In the genomic region with DNA sequence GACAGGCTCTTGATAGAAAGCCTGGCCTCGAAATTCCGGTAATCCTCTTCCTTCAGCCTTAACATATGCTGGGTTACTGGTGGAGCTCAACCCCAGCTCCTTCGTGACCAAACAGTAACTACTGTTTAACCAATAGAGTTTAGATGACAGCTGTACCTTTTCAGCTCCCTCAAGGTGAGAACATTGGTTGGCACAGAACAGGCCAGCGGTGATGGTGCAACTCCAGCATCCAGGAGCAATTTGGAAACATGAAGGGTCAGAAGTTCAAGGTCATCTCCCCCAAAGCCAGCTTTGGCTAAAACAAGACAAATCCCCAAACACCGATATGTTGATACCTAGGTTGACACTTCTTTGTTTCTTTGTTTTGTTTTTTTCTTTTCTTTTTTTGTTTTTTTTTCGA, we compare ENCODE assay signal across 8 mouse cellular contexts. TPM values are rescaled to one million over a fixed set of nuclear protein-coding genes. Genes with fewer than 3 reads are reported as not detected.
A peak's percentile ranks its signal among the peaks of the same experiment; 100 is the strongest.
DNase-seq lines count a peak whose midpoint lies in the region; ATAC-seq and TF ChIP-seq lines count a peak whose summit lies in the region.

No protein-coding gene starts in this region.

- no peaks in the 10 kb centered on the region for H3K9me3 ChIP-seq in heart, embryonic 12.5 days (replicated peaks)
- no peaks in the 10 kb centered on the region for H3K9me3 ChIP-seq in CH12.LX (replicated peaks; ENCODE audit: low read length)
- no peaks in the 10 kb centered on the region for H3K9me3 ChIP-seq in forebrain, embryonic 13.5 days (replicated peaks)
- H3K9me3 ChIP-seq in liver, embryonic 14.5 days (ENCODE audit: control insufficient read depth, low read length), result no peaks in the 10 kb centered on the region

- H3K79me2 ChIP-seq in CH12.LX (replicated peaks; ENCODE audit: control insufficient read depth, extremely low read depth, insufficient read depth, poor library complexity, severe bottlenecking), result no peaks in the 10 kb centered on the region

- peak overlapping the region; percentile 99 for H3K4me2 ChIP-seq in heart, embryonic 12.5 days
- peak overlapping the region; percentile 67 for H3K4me2 ChIP-seq in CH12.LX (ENCODE audit: insufficient read depth, low read depth, poor library complexity, severe bottlenecking)
- H3K4me2 ChIP-seq in forebrain, embryonic 13.5 days, result peak overlapping the region; percentile 90
- H3K4me2 ChIP-seq in liver, embryonic 14.5 days (ENCODE audit: low read depth), result peak overlapping the region; percentile 71

- intact Hi-C loops in heart, postnatal 36 days (cut with DNase I), result loop anchor here (2.0 kb wide), 1 partner anchor 14 kb away; no protein-coding TSS in a partner anchor
- intact Hi-C loops in left cerebral cortex, postnatal 36 days (cut with DNase I), result no loop called here

- no peak for TF ChIP-seq RAD21 in CH12.LX (IDR thresholded peaks at IDR 0.05; ENCODE audit: low read depth, low read length)

- H3K9ac ChIP-seq in heart, embryonic 12.5 days, result peak overlapping the region; percentile 84; the same call in 1 of the 2 replicates
- peak overlapping the region; percentile 67 for H3K9ac ChIP-seq in CH12.LX (ENCODE audit: insufficient read depth, low read depth)
- peak overlapping the region; percentile 74 for H3K9ac ChIP-seq in forebrain, embryonic 13.5 days
- H3K9ac ChIP-seq in liver, embryonic 14.5 days (replicated peaks), result no peak overlapping the region; the same call in 1 of the 2 replicates

- DNase-seq in heart, postnatal 36 days, result no peak
- peak; percentile 5 for DNase-seq in CH12.LX (ENCODE audit: extremely low read depth)
- no peak for DNase-seq in liver, embryonic 14.5 days (ENCODE audit: low read depth in 3 of 3, low spot score in 3 of 3)
- DNase-seq in spleen, postnatal 14 days (ENCODE audit: low spot score in 2 of 2), result no peak
- no peak for DNase-seq in layer of hippocampus, adult 18-20 months (ENCODE audit: low spot score in 2 of 2)
- no peak for DNase-seq in left cerebral cortex, postnatal 36 days (ENCODE audit: low spot score in 2 of 2)

- no peak overlapping the region for H3K27ac ChIP-seq in heart, embryonic 12.5 days (ENCODE audit: poor library complexity, severe bottlenecking)
- H3K27ac ChIP-seq in CH12.LX (ENCODE audit: insufficient read depth, low read depth), result no peak overlapping the region
- H3K27ac ChIP-seq in forebrain, embryonic 13.5 days, result peak overlapping the region; percentile 78; the same call in 1 of the 2 replicates
- no peak overlapping the region for H3K27ac ChIP-seq in liver, embryonic 14.5 days

- dilution Hi-C loops in CH12.LX (cut with MboI; ENCODE audit: extremely low pct_ligation_motif_present, extremely low pct_unique_long_range_greater_than_20kb, low sequenced_read_pairs), result no loop called here

- no peak for TF ChIP-seq POLR2A in CH12.LX (IDR thresholded peaks at IDR 0.05; ENCODE audit: low read depth, low read length)

- WGBS in heart, embryonic 12.5 days, result 65% methylated on average over 6 of the region's 6 CpGs
- WGBS in forebrain, embryonic 13.5 days, result 74% methylated on average over 6 of the region's 6 CpGs
- 78% methylated on average over 6 of the region's 6 CpGs for WGBS in liver, embryonic 14.5 days (ENCODE audit: insufficient replicate concordance)

- ATAC-seq in heart, embryonic 12.5 days (ENCODE audit: insufficient number of reproducible peaks, low FRiP score), result no peak
- no peak for ATAC-seq in forebrain, embryonic 13.5 days
- no peak for ATAC-seq in liver, embryonic 14.5 days (ENCODE audit: insufficient read depth)

- H3K4me3 ChIP-seq in heart, embryonic 12.5 days, result peak overlapping the region; percentile 82
- peak overlapping the region in 1 of 3 experiments; percentile 72 for H3K4me3 ChIP-seq in CH12.LX (replicated peaks in 1 of 3; ENCODE audit: low read depth in 2 of 3, low read length in 2 of 3, poor library complexity in 1 of 3)
- peak overlapping the region; percentile 59 for H3K4me3 ChIP-seq in forebrain, embryonic 13.5 days
- H3K4me3 ChIP-seq in liver, embryonic 14.5 days (ENCODE audit: insufficient read depth in 1 of 2, low read depth in 2 of 2, low read length in 2 of 2), result peak overlapping the region; percentile 59 to 63

- TF ChIP-seq EP300 in CH12.LX (IDR thresholded peaks at IDR 0.05; ENCODE audit: low read length), result no peak
- TF ChIP-seq EP300 in liver, embryonic 14.5 days (IDR thresholded peaks at IDR 0.05; ENCODE audit: low read depth), result no peak

- peaks cover 7% of the 10 kb centered on the region; the same call in 1 of the 2 replicates for H3K27me3 ChIP-seq in heart, embryonic 12.5 days (replicated peaks)
- H3K27me3 ChIP-seq in CH12.LX (replicated peaks), result peaks cover 25% of the 10 kb centered on the region
- H3K27me3 ChIP-seq in forebrain, embryonic 13.5 days, result no peaks in the 10 kb centered on the region
- peaks cover 33% of the 10 kb centered on the region for H3K27me3 ChIP-seq in liver, embryonic 14.5 days (ENCODE audit: control insufficient read depth, insufficient read depth, low read length)

- in situ Hi-C loops in CH12.LX (cut with MboI; ENCODE audit: low pct_ligation_motif_present, low pct_unique_long_range_greater_than_20kb, low sequenced_read_pairs), result no loop called here

- TF ChIP-seq CTCF in CH12.LX (conservative IDR thresholded peaks at IDR 0.05 in 1 of 2, IDR thresholded peaks at IDR 0.05 in 1 of 2; ENCODE audit: low read depth in 2 of 2, low read length in 2 of 2), result no peak
- TF ChIP-seq CTCF in liver, embryonic 14.5 days (IDR thresholded peaks at IDR 0.05; ENCODE audit: low read depth), result no peak

- peaks cover 20% of the 10 kb centered on the region for H3K4me1 ChIP-seq in heart, embryonic 12.5 days (replicated peaks)
- H3K4me1 ChIP-seq in CH12.LX (ENCODE audit: control insufficient read depth in 1 of 2, insufficient read depth in 2 of 2), result peaks cover 4 to 26% of the 10 kb centered on the region in 2 experiments; a peak in 3 of 4 replicates
- peaks cover 54% of the 10 kb centered on the region for H3K4me1 ChIP-seq in forebrain, embryonic 13.5 days
- H3K4me1 ChIP-seq in liver, embryonic 14.5 days (replicated peaks; ENCODE audit: control insufficient read depth in 2 of 2, insufficient read depth in 2 of 2, low read length in 1 of 2), result peaks cover 0 to 12% of the 10 kb centered on the region in 2 experiments; a peak in 2 of 4 replicates

- peaks cover 5% of the 10 kb centered on the region; the same call in 1 of the 2 replicates for H3K36me3 ChIP-seq in heart, embryonic 12.5 days
- peaks cover 0 to 12% of the 10 kb centered on the region in 2 experiments for H3K36me3 ChIP-seq in CH12.LX (replicated peaks in 1 of 2; ENCODE audit: control insufficient read depth in 1 of 2, insufficient read depth in 1 of 2, low read length in 1 of 2)
- no peaks in the 10 kb centered on the region for H3K36me3 ChIP-seq in forebrain, embryonic 13.5 days (ENCODE audit: poor library complexity, severe bottlenecking)
- H3K36me3 ChIP-seq in liver, embryonic 14.5 days (replicated peaks; ENCODE audit: control insufficient read depth, insufficient read depth, low read depth), result no peaks in the 10 kb centered on the region

TF ChIP-seq in CH12.LX, 34 proteins besides CTCF, POLR2A, EP300 and RAD21:
- TF ChIP-seq E2F4 (IDR thresholded peaks at IDR 0.05; ENCODE audit: insufficient replicate concordance, low read depth, low read length), result no peak
- no peak for TF ChIP-seq JUN (IDR thresholded peaks at IDR 0.05; ENCODE audit: insufficient read depth, low read depth, low read length)
- TF ChIP-seq NRF1 (IDR thresholded peaks at IDR 0.05; ENCODE audit: low read depth, low read length), result no peak
- TF ChIP-seq ZC3H11A (IDR thresholded peaks at IDR 0.05; ENCODE audit: low read depth, low read length), result no peak
- no peak for TF ChIP-seq ETS1 (conservative IDR thresholded peaks at IDR 0.05; ENCODE audit: low read depth, low read length)
- TF ChIP-seq IRF4 (IDR thresholded peaks at IDR 0.05; ENCODE audit: low read depth, low read length), result no peak
- TF ChIP-seq MYC (IDR thresholded peaks at IDR 0.05; ENCODE audit: low read depth, low read length), result no peak

RNA-seq across cellular contexts. Expression of a gene that starts 3.3 kb away (rescaled TPM):
- polyA plus RNA-seq in heart, embryonic 12.5 days (2016; fragmentation: Nextera tagmentation; extraction: Ambion mirVana), result 1.1 and 2.2 TPM in 2 replicates
- 1 to 10 TPM; 2.0 to 2.3 TPM for total RNA-seq in heart, postnatal 36 days (2021)
- 0.29 and 1.1 TPM in 2 replicates for total RNA-seq in CH12.LX (2012; rRNA removed)
- total RNA-seq in CH12.LX (2014; rRNA removed), result 0.82 and 1.7 TPM in 2 replicates
- polyA plus RNA-seq in CH12.LX (2012; ENCODE audit: insufficient read length, low read depth), result 0.53 and 0.83 TPM in 2 replicates
- polyA plus RNA-seq in forebrain, embryonic 13.5 days (2015; fragmentation: Nextera tagmentation; extraction: Ambion mirVana), result 2.6 and 2.8 TPM in 2 replicates
- polyA plus RNA-seq in liver, embryonic 14.5 days (2012; rRNA removed), result 1.8 and 1.9 TPM in 2 replicates
- 2.6 and 3.9 TPM in 2 replicates for polyA plus RNA-seq in liver, embryonic 14.5 days (2014; fragmentation: Nextera tagmentation; extraction: Ambion mirVana)
- total RNA-seq in layer of hippocampus, adult 18-20 months (2021), result 1 to 10 TPM; 2.6 to 3.3 TPM
- 1 to 10 TPM; 3.7 to 4.0 TPM for total RNA-seq in left cerebral cortex, postnatal 36 days (2021)

RNA-seq across cellular contexts. Expression of a gene that starts 29.4 kb away (rescaled TPM):
- 301 and 321 TPM in 2 replicates for polyA plus RNA-seq in heart, embryonic 12.5 days (2016; fragmentation: Nextera tagmentation; extraction: Ambion mirVana)
- 10 to 100 TPM; 60.8 to 67.1 TPM for total RNA-seq in heart, postnatal 36 days (2021)
- 327 and 495 TPM in 2 replicates for total RNA-seq in CH12.LX (2012; rRNA removed)
- total RNA-seq in CH12.LX (2014; rRNA removed), result 734 and 759 TPM in 2 replicates
- polyA plus RNA-seq in CH12.LX (2012; ENCODE audit: insufficient read length, low read depth), result 536 and 582 TPM in 2 replicates
- 481 and 506 TPM in 2 replicates for polyA plus RNA-seq in forebrain, embryonic 13.5 days (2015; fragmentation: Nextera tagmentation; extraction: Ambion mirVana)
- 133 and 158 TPM in 2 replicates for polyA plus RNA-seq in liver, embryonic 14.5 days (2012; rRNA removed)
- 277 and 283 TPM in 2 replicates for polyA plus RNA-seq in liver, embryonic 14.5 days (2014; fragmentation: Nextera tagmentation; extraction: Ambion mirVana)
- 10 to 100 TPM; 23.3 to 23.9 TPM for total RNA-seq in layer of hippocampus, adult 18-20 months (2021)
- 10 to 100 TPM; 23.0 to 34.0 TPM for total RNA-seq in left cerebral cortex, postnatal 36 days (2021)

Comparison
In these comparisons a context has a peak if more than half of its experiments do, and no peak if none do; other contexts are left out.
1. RNA of a gene that starts 29.4 kb away (total RNA-seq): 327 to 759 TPM in CH12.LX; 60.8 to 67.1 TPM in heart, postnatal 36 days, 23.0 to 34.0 TPM in left cerebral cortex, postnatal 36 days and 23.3 to 23.9 TPM in layer of hippocampus, adult 18-20 months; every median in the first group is over 4 times any median in the second.
2. Peak in every context shown above with its lines, with median percentiles within 50 percentile points of each other: H3K4me2 ChIP-seq.